Mouse (Mus musculus): ENCODE measurements at regions not wholly inside any gene's neighbourhood (a gene's known extent, or its start where the extent isn't known, plus 50 kb on each side); places are given as distances from the start of the nearest gene placed in this dataset.
A peak's percentile ranks its signal among the peaks of the same experiment; 100 is the strongest.

DNA sequence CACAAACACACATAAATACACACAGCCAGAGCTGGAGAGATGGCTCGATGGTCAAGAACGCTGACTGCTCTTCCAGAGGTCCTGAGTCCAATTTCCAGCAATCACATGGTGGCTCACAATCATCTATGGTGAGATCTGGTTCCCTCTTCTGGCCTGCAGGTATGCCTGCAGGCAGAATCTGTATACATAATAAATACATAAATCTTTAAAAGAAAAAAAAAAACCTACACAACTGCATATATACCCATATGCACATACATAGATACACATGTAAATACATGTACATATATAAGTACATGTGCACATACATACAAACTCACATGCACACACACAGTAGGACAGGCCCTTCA, 86.2 kb downstream of the Rchy1 start:
- TF ChIP-seq ZNF384 (IDR thresholded peaks at IDR 0.05; ENCODE audit: low read depth, low read length): no peak
- peak; percentile 3; the same call in 1 of the 2 replicates for TF ChIP-seq ZC3H11A (IDR thresholded peaks at IDR 0.05; ENCODE audit: borderline replicate concordance, low read depth, low read length)
- no peak for TF ChIP-seq MAFK (IDR thresholded peaks at IDR 0.05; ENCODE audit: insufficient read depth, low read depth, low read length)
- TF ChIP-seq CHD2 (IDR thresholded peaks at IDR 0.05; ENCODE audit: low read depth, low read length): no peak
